Mouse (Mus musculus): Measurements from ENCODE around the gene Mylpf. TPM values are rescaled to one million over a fixed set of nuclear protein-coding genes. Genes with fewer than 3 reads are reported as not detected.
"Not testable (repeated sequence)": the region's sequence is repeated elsewhere in the genome, so short reads cannot be mapped to it uniquely, and the experiment has no call there.

Gene Mylpf
- 1 to 10 TPM; 2.1 to 3.0 TPM for total RNA-seq (2021)
- long read RNA-seq, experiment 1, result 0 reads
- long read RNA-seq, experiment 2, partial matches to known transcripts, result 1 of 1 reads
- long read RNA-seq, experiment 2, other reads (novel, unspliced or antisense), result 0 of 1 reads

DNA sequence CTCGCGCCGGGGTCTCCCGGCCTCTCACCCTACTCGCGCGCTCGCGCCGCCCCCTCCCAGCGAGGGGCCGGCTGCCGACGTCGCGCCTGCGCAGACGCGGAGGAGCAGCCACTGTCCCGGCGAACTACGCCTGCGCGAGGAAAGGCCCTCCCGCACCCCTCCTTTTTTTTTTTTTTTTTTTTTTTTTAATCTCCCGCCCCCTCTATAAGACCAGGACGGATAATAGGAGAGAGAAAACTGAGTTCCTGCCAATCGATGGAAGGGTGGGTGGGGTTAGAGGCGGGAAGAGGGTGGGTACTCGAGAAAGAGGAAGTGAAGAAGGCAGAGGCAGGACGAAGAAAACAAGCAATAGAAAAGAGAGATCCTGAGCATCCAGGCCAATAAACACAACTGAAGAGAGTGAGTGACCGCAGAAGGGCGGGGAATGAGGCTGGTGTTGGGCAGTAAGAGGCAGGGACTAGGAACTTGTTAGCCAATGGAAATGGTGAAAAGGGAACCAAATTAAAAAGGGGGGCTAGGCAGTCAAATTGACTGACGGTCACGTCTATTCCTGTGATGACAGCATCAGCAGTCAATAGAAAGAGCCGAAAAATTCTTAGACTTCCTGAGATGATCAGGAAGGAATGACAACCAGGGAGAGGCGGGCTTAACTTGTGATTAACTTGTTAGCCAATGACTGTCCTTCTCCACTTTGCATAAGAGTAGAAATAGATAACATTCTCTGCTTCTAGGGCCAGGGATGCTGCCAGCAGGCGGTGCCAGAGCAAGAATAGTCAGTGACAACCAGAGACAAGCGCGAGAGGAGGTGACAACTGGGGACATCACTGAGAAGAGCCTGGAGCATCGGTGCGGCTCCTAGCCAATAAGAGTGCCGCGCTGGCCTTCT, at the start of gene Mylpf:
Mylpf (plus strand) TSS at position 338 of the 886 bp plus-strand sequence.
- peak; percentile 84 to 91 for DNase-seq (ENCODE audit: low spot score in 2 of 2)

DNA sequence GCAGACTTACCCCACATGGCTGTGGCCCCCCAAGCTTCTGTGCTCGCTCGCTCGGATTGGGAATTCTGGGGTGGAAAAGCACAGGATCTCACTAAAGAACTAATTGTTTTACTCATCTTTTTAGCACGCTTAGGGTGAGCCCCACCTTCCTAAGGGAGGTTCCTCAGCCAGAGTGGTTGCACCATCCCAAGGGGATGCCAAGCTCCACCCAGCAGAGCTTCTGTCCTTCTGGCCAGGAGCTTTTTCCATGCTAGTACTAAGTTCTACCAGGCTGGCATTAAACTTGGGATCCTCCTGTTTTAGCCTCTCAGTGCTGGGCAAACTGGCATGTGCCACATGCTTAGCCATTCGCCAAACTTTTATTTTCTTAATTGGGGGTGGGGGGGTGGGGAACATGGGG, 46.1 kb upstream of the Mylpf start:
- DNase-seq (ENCODE audit: low spot score in 2 of 2), result no peak

DNA sequence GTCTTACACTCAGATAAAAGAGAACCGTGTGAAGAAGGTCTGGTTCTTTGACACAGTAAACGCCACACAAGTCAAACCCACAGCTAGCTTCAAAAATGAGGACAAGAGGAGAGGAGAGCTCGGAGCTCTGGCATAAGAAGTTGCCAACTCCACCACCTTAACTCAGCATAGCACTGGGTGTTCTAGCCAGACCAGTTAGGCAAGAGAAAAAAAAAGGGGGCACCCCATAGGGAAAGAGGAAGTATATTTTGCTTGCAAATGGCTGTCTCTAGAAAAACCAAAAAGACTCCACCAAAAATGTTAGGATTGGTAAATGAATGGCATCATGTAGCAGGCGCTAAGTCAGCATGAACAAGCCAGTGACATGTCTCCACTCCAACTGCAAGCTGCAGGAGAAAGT, 44.7 kb upstream of the Mylpf start:
- DNase-seq (ENCODE audit: low spot score in 2 of 2), result no peak

DNA sequence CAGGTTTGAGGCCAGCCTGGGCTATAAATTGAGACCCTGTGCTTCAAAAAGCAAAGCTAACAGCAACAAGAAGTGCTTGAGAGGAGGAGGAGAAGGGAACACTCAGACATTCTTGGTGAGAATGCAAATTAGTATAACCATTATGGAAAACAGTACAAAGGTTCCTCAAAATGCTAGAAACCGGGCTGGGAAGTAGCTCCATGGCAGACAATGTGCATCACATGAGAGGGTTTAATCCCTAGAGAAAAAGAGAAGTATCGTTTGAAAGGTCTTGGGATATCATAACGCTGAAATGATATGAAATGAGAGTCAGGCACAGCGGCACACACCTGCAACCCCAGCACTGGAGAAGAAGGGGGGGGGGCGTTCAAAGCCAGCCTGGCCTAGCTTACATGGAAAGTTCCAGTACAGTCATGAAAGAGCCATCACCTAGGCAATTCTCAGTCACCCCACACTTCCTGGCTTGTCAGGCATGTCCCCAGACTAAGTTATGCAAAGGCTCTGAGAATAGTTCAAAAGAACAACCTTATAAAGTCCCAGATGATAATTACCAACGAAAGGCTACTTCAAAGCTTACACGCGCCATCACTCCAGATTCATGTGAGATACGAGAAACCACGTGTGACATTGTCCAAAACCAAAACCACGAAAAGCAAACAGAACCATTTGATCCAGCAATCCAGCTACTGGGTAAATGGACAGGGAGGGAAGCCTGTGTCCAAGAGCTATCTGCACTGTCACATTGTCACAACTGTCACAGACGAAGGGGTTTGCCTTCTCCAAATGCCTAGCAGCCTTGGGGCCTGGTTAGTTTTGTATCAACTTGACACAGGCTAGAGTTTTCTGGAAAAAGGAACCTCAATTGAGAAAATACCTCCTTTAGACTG, 42.8 kb upstream of the Mylpf start:
- no peak for DNase-seq (ENCODE audit: low spot score in 2 of 2)

DNA sequence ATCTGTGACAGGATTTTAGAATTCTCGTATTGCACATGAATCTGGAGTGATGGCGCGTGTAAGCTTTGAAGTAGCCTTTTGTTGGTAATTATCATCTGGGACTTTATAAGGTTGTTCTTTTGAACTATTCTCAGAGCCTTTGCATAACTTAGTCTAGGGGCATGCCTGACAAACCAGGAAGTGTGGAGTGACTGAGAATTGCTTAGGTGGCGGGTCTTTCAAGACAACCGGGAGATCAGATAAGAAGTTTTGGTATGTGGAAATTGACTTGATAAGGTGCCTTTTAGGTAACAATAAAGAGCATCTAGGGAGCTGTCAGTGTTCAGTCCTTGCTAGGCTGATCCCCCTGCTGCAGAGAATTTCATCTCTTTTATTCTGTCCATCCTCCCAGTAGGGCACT, 42.2 kb upstream of the Mylpf start:
- no peak for DNase-seq (ENCODE audit: low spot score in 2 of 2)

DNA sequence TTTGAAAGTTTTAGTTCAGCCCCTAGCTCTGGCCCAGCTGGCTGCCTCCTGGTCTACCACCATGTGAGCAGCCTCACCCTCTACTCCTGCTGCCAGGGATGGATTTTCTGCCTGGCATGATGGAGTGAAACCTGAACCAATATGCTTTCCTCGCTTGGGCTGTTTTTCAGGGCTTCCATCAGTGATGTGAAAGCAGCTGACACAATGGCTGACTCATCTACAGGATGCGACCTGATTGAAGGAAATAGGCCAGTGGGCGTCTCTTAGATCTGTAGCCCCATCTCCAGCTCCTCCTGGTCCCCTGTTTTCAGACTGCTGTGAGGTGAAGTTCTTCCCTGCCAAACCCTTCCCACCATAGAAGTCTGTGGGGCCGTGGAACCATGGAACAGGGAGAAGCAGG, 31.8 kb upstream of the Mylpf start:
- DNase-seq (ENCODE audit: low spot score in 2 of 2), result no peak

DNA sequence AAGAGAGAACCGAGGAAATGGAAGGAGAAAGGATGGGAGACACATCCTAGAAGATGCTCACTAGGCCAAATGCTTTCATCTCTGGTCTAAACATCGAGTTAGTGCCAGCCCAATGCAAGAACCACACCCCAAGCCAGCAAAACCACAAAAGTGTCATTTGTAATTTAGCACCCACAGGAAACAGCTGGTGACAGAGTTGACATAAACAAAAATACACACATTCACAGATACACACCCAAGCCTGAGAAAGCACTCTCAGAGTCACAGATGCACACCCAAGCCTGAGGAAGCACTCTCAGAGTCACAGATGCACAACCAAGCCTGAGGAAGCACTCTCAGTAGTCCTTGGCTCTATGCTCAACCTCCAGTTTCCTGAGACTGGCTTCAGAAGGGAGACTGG, 27.9 kb upstream of the Mylpf start:
- no peak for DNase-seq (ENCODE audit: low spot score in 2 of 2)

DNA sequence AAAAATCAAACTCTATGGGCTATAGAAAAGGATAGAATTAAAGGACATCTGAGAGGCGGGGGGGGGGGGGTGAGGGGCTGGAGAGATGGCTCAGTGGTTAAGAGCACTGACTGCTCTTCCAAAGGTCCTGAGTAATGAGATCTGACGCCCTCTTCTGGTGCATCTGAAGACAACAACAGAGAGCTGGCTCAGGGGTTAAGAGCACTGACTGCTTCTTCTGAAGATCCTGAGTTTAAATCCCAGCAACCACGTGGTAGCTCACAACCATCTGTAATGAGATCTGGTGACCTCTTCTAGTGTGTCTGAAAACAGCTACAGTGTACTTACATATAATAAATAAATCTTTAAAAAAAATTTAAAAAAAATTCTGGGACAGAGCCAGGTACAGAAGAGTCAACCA, 27.0 kb upstream of the Mylpf start:
- not testable (repeated sequence) for DNase-seq (ENCODE audit: low spot score in 2 of 2)

DNA sequence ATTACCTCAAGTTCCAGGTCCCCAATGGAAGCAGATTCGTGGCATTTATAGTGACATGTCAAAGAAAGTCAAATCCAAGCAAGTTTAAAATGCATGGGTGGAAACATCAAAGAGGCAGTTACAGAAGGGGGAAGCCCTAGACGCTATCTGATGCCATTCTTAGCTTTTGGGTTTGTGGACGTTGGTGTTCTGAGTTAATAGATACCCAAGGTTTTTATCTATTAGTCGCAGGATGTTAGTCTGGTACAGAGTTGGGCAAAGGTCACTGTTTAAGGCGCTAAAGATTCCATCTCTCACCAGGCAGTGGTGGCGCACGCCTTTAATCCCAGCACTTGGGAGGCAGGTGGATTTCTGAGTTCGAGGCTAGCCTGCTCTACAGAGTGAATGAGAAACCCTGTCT, 25.3 kb upstream of the Mylpf start:
- DNase-seq (ENCODE audit: low spot score in 2 of 2), result no peak

DNA sequence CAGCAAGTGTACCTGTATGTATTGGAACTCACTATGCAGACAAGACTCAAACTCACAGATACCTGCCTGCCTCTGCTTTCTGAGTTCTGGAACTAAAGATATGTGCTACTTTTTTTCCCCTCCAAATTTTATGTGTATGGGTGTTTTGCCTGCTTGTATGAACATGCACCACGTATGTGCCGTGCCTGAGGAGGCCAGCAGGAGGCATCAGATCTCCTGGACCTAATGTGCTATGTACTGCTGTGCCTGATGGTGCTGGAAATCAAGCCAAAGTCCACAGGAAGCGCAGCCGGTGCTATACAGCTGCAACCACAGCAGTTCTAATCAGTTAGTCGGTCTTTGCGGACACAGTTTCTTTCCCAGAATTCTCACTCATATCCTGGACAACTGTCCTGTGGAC, 24.9 kb upstream of the Mylpf start:
- no peak for DNase-seq (ENCODE audit: low spot score in 2 of 2)

DNA sequence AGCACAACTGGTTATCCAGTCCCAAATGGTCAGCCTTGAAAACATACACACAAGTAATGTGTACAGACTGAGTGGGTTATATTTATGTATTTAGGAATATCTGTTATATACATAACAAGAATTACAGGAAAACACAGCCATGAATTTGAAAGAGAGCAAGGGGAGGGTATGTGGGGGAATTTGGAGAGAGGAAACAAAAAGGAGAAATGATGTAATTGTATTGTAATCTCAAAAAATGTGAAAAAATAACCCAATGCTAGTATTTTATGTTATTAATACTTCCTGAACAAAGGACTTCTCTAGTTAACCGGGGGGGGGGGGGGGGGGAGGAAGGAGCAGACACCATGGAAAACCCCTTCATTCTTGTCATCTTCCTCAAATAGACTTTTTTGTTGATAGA, 24.0 kb upstream of the Mylpf start:
- no peak for DNase-seq (ENCODE audit: low spot score in 2 of 2)

DNA sequence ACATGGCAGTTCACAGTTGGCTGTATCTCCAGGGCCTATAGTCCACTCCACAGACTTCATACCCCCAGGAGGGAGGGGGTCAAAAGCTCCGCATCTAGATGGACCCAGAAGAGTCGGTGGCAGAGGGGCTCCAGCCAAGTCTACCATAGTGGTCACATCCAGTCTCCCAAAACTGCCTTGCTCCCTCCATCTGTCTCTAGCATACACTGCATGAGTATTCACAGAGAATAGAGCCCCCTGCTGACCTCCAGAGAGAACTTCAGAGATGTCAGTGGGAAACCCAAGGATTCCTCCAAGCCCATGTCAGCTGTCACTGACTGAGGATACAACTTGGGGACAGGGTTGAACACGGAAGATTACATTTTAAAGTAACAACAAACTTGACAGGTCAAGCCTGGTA, 23.1 kb upstream of the Mylpf start:
- DNase-seq (ENCODE audit: low spot score in 2 of 2), result no peak

DNA sequence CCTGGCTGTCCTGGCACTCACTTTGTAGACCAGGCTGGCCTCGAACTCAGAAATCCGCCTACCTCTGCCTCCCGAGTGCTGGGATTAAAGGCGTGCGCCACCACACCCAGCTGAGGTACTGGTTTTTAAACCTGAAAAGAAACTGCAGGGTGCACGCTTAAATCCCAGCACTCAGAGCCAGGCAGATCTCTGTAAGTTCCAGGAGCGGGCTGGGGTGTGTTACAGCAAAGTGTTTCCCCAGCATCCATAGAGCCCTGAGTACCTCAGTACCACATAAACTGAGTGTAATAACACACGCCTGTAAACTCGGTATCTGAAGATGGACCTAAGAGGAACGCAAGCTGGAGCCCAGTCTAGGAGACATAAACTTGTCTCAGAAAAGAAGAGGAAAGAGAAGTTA, 21.3 kb upstream of the Mylpf start:
- DNase-seq (ENCODE audit: low spot score in 2 of 2), result no peak

DNA sequence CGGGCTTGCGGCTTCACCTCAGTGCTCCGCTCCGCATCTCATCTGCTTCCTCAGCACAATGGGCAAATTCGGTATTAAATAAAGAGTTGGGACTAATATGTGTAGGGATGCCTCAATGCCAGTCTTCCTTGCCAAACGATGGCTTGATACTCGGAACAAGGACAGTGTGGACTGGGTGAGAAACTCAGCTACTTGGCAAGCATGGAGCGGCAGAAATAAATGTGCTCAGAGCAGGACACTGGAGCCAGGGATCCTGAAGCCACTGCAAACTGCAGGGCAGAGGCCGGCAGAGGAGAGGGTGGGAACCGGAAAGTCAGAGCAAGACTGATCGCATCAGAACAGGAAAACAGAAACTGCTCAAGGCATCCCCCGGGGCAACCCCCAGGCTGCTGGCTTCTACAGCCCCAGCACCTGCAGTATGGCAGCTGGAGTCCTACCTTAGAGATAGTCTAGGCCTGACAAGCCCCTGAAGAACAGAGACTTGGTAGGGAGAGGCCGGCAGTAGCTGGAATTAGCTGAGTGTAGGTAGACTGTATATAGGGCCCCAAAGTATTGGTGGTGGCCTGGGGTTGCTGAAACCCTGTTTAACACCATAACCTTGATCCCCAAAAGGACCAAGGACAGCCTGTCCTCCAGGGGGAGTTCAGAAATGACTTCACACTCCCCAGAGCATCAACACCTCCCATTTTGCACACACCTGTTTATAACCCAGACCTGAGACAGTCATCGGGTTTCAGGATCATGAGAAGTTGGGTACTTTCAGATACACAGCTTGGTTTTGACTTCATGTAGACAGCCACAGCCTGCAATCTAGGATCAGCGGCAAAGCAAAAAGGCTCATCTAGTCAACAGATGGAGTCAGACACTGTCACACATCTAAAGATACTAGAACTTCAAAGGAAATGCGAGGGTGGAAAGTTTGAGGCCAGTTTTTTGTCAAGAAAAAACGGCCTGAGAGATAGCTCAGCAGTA, 20.1 kb upstream of the Mylpf start:
- DNase-seq (ENCODE audit: low spot score in 2 of 2), result no peak

DNA sequence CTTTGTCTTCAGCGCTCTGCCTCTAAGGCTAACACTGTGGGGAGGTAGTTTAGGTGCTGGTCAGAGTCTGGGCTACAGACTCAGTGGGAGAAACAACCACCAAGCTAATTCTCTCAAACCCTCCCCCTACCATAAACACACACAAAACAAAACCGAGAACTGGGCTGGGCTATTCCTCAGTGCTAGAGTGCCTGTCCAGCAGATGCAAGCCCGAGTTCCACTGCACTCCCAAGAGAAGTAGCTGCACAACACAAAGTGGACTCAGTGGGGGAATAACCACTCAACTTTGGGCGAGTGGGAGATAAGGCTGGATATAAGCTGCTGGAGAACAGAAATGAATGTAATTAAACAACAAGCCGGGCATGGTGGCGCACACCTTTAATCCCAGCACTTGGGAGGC, 18.0 kb upstream of the Mylpf start:
- no peak for DNase-seq (ENCODE audit: low spot score in 2 of 2)

DNA sequence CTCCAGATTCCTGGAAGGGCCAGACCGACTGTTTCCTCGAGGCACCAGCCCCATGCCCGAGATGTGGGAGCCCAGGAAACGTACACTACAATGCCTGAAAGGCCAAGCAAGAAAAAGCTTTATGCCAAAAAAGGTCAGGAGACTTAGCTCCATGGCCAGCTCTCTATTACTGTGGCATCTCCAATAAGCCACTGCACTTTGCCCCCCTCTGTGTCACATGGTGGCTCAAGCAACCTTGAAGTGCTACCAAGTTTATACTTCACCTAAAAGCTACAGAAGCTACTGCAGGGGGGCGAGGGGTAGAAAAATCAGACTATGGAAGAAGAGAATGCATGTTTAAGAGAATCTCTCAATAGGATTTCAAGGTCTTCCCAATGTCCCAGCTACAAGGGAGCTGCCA, 15.7 kb upstream of the Mylpf start:
- DNase-seq (ENCODE audit: low spot score in 2 of 2), result no peak

DNA sequence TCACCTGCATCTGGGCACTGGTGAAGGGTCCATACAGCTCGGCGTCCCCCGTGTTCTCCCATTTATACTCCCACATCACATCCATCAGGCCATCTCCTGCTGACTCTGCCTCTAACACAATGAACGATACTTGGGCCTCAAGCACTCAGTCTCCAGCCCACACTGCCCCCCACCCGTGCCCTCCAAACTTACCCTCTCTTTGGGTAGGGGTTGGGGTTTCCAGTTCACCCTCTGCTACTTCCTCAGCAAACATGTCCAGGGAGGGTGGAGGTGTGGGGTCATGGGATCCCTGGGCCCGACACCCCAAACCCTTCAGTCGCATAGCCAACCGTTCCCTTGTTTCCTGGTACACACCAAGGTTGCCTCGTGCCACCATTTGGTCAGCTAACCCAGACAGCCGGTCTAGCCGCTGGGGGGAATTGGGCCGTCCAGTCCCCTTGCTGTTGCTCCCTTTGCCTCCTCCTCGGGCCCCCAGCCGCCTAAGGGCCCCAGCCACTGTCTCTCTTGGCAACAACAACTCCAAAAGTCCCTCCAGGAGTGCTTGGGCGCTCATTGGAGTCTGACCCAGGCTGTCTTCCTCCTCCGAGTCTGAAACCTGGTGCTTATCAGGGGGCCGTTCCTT, 14.6 kb upstream of the Mylpf start:
- no peak for DNase-seq (ENCODE audit: low spot score in 2 of 2)

DNA sequence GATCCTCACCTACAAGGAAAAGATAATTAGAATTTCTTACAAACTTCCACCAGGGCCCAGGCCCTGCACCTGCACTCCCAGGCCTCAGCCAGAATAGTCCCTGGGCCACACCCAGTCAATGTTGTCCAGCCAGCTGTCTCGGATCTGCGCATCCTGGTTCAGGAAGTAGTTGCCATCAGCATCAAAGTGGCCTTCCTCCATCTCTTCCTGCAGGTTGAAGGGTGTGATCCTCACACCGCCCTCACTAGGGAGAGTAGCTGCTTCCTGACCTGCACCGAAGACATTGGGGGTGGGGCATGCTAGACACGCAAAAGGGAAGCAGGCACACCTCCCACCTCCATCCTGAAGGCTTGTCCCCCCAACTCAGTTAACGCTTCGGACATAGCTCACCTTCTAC, 14.1 kb upstream of the Mylpf start:
- no peak for DNase-seq (ENCODE audit: low spot score in 2 of 2)

DNA sequence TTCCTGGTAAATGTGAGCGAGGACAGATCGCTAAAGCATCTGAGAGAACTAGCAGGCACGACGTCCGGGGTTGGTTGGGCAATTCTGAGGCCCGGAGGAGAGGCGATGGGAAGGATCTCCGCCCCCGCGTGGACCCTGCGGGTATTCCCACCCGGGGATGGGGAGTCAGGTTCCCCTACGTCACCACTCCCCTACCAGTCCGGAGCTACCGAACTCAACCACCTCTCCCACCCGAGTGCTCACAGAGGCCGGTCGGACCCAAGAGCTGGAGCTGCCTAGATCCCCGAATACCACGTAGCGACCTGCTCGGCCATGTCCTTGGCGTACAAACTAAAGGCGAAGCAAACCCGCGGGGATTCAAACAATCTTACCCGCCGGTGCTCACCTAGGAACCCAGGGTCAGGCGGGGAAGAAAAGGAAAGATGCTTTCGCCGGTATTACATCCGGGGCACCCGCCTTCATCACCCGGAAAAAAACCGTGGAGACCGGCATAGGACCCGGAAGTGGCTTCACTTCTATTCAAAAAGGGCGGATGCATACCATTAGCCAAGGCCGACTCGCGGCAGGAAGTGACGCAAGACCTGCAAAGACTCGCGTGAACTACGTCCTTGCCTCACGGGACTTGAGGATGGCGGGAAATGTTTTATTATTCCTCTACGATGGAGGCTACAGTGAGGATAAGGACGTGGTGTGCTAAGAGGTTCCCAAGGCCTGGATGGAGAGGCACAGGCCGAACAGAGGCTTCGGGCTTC, 13.0 kb upstream of the Mylpf start, which contains the start of gene Cd2bp2:
Cd2bp2 (minus strand) TSS at position 507 of the 752 bp plus-strand sequence.
- peak; percentile 95 for DNase-seq (ENCODE audit: low spot score in 2 of 2)

DNA sequence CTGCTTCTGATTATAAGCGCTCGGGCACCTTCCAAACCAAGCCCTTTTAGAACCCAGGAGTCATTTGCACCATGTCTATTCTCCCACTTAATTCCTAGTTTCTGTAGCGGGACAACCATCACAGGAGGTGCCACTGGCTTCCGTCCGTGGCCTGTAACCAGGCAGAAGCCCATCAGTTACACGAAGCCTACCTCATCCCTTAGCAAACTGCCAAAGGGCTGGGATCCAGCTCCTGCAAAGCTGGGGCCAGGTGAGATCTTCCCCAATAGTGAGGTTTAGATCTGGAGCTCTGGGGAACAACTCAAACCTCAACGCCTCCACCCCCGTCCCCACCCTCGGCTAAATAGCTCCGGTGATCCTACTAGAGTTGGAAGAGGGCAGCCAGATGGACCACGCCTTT, 12.2 kb upstream of the Mylpf start:
- DNase-seq (ENCODE audit: low spot score in 2 of 2), result no peak

All from left cerebral cortex, adult 18-20 months (tissue).